Mouse (Mus musculus) megakaryocyte, embryonic 14.5 days (primary cell): ENCODE measurements around the gene Prdm5. TPM values are rescaled to one million over a fixed set of nuclear protein-coding genes. Genes with fewer than 3 reads are reported as not detected.

Experiments
- H3K27me3 ChIP-seq: replicated peaks from 2 replicates; pipeline ENCODE3; 2012; ENCODE audit warnings: inconsistent platforms
- H3K36me3 ChIP-seq: replicated peaks from 2 replicates; pipeline ENCODE3; 2012; ENCODE audit warnings: low read length, inconsistent platforms, mixed read lengths
- H3K4me1 ChIP-seq: 2 replicates; pipeline ENCODE4 v1.6.1; 2012; ENCODE audit warnings: inconsistent platforms
- H3K4me3 ChIP-seq: replicated peaks from 2 replicates; pipeline ENCODE3; 2012; ENCODE audit warnings: moderate library complexity, mild to moderate bottlenecking, inconsistent platforms
- H3K9me3 ChIP-seq: 2 replicates; pipeline ENCODE4 v1.6.1; 2012; ENCODE audit warnings: inconsistent platforms
- FLI1 ChIP-seq: IDR thresholded peaks from 2 replicates; pipeline ENCODE4 v1.6.1; 2012; ENCODE audit warnings: low read length, inconsistent platforms, mixed read lengths
- GATA1 ChIP-seq: IDR thresholded peaks from 3 replicates; pipeline ENCODE4 v1.6.1; 2012; ENCODE audit warnings: mixed read lengths, low read length, inconsistent platforms, borderline replicate concordance
- polyA plus RNA-seq: library from polyadenylated mRNA; stranded (reverse); fragments of >175 nt; gene quantifications from 2 replicates; pipeline ENCODE4 v1.2.3, GENCODE M21; 2012; ENCODE audit warnings: low replicate concordance; ENCODE audit not compliant: insufficient read depth

The Prdm5 gene
- polyA plus RNA-seq, 1 experiment: 0.55 TPM

DNA sequence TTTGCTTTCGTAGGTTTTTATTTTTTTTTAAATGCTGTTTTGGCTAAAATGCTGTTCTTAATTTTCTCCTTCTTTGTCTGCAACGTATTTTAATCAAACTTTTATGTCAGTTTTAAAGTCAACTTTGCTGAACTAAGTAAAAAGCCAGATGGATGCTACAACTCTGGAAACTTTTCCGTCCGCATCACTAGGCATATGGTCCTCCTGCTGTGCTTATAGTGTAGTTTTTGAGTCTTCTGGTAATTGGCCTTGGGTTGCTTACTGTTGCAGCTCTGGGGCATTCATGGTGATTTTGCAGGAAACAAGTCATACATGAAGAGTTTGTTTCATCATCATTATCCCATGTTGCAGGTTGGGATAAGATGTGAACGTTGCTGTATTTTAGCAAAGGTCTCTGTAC lies 81.8 kb downstream of the Prdm5 start:
- Histone ChIP-seq H3K27me3 (no peaks in the 10 kb centered on the region), H3K4me3 (no peak overlapping the region), H3K9me3 (no peaks in the 10 kb centered on the region), H3K4me1 (peaks cover 5% of the 10 kb centered on the region; the same call in 1 of the 2 replicates), H3K36me3 (peaks cover 4% of the 10 kb centered on the region)
- TF ChIP-seq FLI1 (no peak), GATA1 (no peak)

DNA sequence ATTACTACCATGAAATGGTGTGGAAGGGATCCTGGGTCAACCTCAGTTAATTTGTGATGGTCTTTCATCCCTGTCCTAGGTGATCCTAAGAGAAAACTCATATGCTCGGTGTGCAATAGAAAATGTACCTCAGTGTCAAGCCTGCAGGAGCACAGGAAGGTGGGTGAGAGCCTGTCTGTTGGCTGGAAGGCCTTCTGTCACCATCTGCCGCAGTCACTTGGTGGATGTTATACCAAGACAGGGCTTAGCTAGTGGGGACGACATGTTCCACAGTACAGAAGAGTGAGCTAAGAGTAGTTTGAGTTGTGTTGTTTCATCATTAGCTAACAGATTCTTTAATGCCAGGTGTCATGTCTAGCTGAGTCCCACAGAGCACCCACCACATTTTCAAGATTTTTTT lies 84.0 kb downstream of the Prdm5 start:
- TF ChIP-seq GATA1: no peak
- no peak for TF ChIP-seq FLI1
- Histone ChIP-seq H3K27me3 (no peaks in the 10 kb centered on the region), H3K36me3 (peaks cover 4% of the 10 kb centered on the region), H3K9me3 (no peaks in the 10 kb centered on the region), H3K4me3 (no peak overlapping the region), H3K4me1 (peaks cover 5% of the 10 kb centered on the region; the same call in 1 of the 2 replicates)

DNA sequence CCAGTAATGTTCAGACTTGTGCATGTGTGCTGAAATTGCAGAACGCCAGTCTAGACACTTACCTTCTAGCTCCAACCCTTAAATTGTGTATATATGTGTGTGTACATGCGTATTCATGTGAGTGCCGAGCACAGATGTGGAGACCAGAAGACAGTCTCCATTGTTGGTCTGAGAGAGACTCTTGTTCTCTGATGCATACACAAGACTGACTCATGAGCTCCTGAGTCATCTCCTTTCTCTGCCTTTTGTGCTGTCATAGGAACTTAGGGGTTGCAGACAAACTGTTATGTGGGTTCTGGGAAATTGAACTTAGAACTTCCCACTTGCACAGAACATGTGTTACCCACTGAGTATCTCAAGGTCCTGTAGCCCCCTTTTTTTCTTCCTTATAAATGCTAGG lies 85.4 kb downstream of the Prdm5 start:
- TF ChIP-seq FLI1: no peak
- no peak for TF ChIP-seq GATA1
- Histone ChIP-seq H3K36me3 (peaks cover 1% of the 10 kb centered on the region), H3K27me3 (no peaks in the 10 kb centered on the region), H3K4me3 (no peak overlapping the region), H3K4me1 (peaks cover 5% of the 10 kb centered on the region; the same call in 1 of the 2 replicates), H3K9me3 (no peaks in the 10 kb centered on the region)

DNA sequence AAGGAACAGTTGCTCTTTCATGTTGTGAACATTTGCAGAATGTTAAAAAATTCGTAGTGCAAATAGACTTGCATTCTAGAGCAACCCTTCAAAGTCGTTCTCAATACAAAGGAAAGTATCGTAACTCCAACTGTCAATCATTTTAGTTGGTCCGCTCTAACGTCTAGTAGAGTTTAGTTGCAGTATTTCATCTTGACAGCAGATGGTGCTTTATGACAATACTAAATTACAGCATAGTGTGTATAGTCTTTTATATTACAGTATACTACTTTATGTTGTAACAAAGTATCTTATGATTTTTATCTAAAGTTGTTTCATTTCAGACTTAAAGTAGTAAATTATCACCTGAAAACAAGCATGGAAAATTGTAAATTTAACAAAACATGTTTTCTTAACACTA lies 86.1 kb downstream of the Prdm5 start:
- Histone ChIP-seq H3K9me3 (no peaks in the 10 kb centered on the region), H3K27me3 (no peaks in the 10 kb centered on the region), H3K4me3 (no peak overlapping the region), H3K36me3 (no peaks in the 10 kb centered on the region), H3K4me1 (peaks cover 5% of the 10 kb centered on the region; the same call in 1 of the 2 replicates)
- TF ChIP-seq FLI1: no peak
- no peak for TF ChIP-seq GATA1

DNA sequence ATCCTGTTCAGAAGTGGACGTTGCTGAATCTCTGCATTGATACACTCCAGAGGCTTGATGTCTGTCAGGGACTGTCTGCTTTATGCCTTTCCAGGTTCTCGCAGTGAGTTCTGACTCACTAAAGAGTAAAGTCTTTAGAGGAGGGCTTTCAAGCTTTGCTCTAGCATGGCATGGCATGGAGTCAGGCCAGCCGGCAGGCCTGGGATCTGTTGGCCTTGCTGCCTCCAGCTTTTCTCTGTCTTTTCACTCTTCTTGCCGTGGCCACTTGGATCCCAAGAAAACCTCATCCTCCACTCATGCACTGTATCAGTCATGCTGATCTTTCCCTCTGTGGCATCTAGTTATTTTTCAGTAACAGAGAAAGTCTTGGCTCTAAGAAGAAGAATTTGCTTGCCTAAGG lies 87.1 kb downstream of the Prdm5 start:
- Histone ChIP-seq H3K9me3 (no peaks in the 10 kb centered on the region), H3K27me3 (no peaks in the 10 kb centered on the region), H3K36me3 (peaks cover 5% of the 10 kb centered on the region), H3K4me1 (peaks cover 5% of the 10 kb centered on the region; the same call in 1 of the 2 replicates), H3K4me3 (no peak overlapping the region)
- TF ChIP-seq FLI1 (no peak), GATA1 (no peak)

DNA sequence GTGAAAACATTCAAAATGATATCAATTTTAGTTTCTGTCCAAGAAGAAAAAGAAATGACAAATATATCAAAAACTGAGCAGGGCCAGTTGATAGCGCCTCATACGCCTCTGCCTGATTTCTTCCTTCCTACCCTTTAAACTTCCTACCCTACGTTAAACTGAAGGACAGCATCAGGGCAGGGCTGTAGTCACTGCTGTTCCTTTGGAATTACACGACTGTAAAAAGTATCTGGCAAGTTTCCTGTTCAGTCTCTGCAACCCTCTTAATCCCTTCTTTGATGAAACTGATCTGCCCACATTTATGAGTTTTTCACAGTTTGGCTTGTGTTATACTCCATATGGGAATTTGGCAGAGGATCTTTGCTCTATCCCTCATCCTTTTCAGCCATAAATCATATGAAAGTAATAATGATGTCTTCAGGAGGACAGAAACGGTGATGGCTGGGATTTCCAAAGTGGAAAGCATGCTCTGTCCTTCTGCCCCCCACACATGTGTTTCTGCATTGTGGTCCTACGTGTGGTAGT lies 93.0 kb downstream of the Prdm5 start:
- H3K4me3 ChIP-seq: no peak overlapping the region
- peaks cover 5% of the 10 kb centered on the region for H3K36me3 ChIP-seq
- TF ChIP-seq FLI1 (no peak), GATA1 (no peak)
- H3K9me3 ChIP-seq: no peaks in the 10 kb centered on the region
- H3K4me1 ChIP-seq: no peaks in the 10 kb centered on the region
- H3K27me3 ChIP-seq: no peaks in the 10 kb centered on the region

DNA sequence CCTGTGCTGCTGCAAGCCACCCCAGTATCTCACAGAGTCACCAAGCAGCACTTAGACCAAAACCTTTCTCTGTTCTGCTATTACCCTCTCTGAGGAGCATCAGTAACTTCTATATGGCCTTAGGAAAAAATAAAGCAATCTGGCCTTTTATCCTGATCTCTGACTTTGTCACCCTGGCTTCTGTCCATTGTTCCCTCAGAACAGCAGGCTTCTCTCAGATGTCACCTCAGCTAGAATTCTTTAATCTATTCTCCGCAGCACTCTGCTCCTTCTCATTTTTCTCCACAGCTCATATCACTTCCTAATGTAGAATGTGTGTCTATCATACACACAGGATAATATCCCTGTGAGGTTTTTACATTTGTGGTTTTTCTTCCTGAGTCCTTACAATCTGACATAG lies 99.5 kb downstream of the Prdm5 start:
- Histone ChIP-seq H3K4me1 (no peaks in the 10 kb centered on the region), H3K27me3 (no peaks in the 10 kb centered on the region), H3K36me3 (peaks cover 21% of the 10 kb centered on the region), H3K4me3 (no peak overlapping the region), H3K9me3 (peaks cover 3% of the 10 kb centered on the region; the same call in 1 of the 2 replicates)
- TF ChIP-seq GATA1 (no peak), FLI1 (no peak)

DNA sequence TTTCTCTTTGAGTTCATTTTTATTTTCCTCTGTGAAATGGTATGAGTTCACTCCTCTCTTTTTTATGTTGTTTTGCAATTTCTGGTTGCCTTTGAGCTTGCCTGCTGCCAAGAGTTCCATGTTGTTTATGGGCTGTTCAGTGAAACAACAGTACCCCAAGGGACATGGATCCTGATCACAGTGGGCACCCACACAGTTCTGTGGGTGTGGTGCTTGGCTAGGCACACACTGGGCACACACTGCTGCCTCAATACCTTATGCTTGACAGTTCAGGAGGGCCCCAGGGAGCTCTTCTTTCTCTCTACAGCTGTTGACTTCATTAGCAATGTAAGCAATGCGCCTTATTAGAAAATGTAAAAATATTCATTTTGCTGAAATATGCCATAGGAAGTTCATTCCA lies 110.0 kb downstream of the Prdm5 start:
- TF ChIP-seq GATA1: no peak
- TF ChIP-seq FLI1: no peak
- Histone ChIP-seq H3K27me3 (no peaks in the 10 kb centered on the region), H3K36me3 (peaks cover 4% of the 10 kb centered on the region), H3K4me1 (peaks cover 7% of the 10 kb centered on the region), H3K4me3 (no peak overlapping the region), H3K9me3 (no peaks in the 10 kb centered on the region)

DNA sequence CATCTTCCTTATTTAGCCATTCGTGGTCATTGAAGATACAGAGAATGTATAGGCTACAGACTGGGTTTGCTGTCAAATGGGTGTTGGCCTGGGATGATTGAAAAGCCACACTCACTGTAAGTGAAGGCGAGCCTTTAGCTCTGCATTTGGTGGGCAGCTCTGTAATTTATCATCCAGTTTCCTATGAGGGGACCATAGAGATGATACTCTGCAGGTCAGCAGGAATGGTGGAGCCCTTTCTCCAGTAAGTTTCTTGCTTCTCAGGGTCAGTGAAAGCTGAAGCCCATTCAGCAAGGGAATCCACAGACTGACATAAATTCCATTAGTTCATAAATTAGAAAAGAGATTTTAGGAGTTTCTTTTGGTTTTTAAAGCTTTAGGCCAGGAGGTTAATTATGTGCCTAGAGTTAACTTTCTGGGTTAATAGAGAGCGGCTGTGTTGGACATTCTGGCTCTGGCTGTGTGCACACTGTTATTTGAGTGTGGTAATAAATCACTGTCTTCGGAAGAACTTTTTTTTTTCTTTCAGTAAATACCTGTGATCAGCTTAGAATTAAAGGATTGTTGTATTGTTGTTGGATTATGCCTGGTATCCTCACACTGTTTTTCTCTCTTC lies 113.4 kb downstream of the Prdm5 start:
- Histone ChIP-seq H3K36me3 (peaks cover 2% of the 10 kb centered on the region), H3K4me1 (peaks cover 7% of the 10 kb centered on the region), H3K27me3 (no peaks in the 10 kb centered on the region), H3K9me3 (no peaks in the 10 kb centered on the region), H3K4me3 (no peak overlapping the region)
- no peak for TF ChIP-seq GATA1
- TF ChIP-seq FLI1: no peak

DNA sequence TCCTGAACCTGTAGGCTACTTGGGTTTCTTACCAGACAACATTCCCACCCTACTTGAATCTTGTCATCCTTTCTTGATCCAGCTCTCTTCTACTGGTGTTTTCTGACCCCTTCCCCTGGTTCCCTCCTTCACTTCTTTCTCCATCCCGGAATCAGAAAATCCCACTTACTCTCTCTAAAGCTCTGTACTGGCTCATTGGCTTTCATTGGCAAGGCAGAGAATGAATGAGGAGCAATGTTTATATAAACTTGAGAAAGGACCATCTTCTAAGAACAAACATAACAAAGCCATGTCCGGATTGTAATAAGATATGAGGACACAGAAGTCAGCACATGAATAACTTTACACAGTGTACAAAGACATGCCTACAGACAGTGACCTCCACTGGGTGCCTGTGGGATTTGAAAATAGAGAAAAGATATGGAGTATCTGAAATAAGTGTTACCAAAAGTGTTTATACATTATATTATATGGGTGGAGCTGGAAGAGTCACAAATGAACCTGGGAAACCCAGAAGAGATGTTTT lies 127.9 kb downstream of the Prdm5 start:
- Histone ChIP-seq H3K4me3 (no peak overlapping the region), H3K9me3 (no peaks in the 10 kb centered on the region), H3K36me3 (peaks cover 3% of the 10 kb centered on the region), H3K4me1 (no peaks in the 10 kb centered on the region), H3K27me3 (no peaks in the 10 kb centered on the region)
- TF ChIP-seq FLI1 (no peak), GATA1 (no peak)

DNA sequence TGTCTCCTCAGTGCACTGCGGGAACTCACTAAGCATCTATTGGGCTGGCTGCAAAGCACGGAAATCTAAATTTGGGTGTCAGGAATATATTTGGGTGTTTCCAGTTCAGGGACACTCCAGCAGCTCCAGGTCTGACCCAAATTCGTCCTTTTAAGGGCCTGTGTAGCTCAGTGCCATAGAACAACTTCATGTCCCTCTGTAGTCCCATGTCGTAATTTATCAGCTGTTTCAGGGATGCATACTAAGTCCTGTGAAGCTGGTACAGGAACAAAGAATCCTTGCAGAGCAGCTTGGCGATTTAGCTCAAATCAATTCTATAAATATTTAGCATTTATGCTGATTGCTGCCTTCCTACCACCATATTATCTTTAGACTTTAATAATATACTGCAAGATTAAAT lies 136.6 kb downstream of the Prdm5 start:
- H3K4me1 ChIP-seq: no peaks in the 10 kb centered on the region
- peaks cover 3% of the 10 kb centered on the region for H3K36me3 ChIP-seq
- H3K4me3 ChIP-seq: no peak overlapping the region
- TF ChIP-seq FLI1 (no peak), GATA1 (no peak)
- H3K9me3 ChIP-seq: no peaks in the 10 kb centered on the region
- no peaks in the 10 kb centered on the region for H3K27me3 ChIP-seq
